Comparison of ENCODE assay signal across 16 mouse cellular contexts in the genomic region with DNA sequence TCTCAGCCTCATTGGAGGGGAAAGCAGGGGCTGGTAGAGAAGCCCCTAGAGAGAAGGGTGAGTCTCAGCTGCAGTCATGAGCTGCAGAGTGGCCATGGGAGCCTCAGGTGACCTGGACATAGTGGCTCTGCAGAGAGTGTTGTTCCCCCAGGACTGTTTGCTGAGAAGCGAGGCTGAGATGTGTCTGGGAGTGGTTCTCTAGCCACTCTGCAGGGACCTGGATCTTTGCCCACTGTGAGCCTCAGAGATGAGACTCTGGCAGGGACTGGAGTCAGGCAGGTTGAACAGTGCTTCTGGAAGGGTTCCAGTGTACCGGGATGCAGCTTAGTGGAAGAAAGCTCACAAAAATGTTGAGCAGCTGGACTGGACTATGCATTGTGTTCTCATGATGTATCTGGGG.
DNase-seq lines count a peak whose midpoint lies in the region; ATAC-seq and TF ChIP-seq lines count a peak whose summit lies in the region.
"Had no signal": no experiment of that assay in that cellular context is flagged by ENCODE, and none has a peak within 500 bp of the region (broad histone marks: within the 10 kb centered on the region; RNA-seq: fewer than 3 reads in every experiment).

No protein-coding gene starts in this region.

- no peaks in the 10 kb centered on the region for H3K36me3 ChIP-seq in hindbrain, embryonic 13.5 days
- H3K36me3 ChIP-seq in hindbrain, embryonic 10.5 days: no peaks in the 10 kb centered on the region
- no peaks in the 10 kb centered on the region for H3K36me3 ChIP-seq in midbrain, postnatal 0 days (ENCODE audit: insufficient read depth, low read length)
- no peaks in the 10 kb centered on the region for H3K36me3 ChIP-seq in midbrain, embryonic 13.5 days
- no peaks in the 10 kb centered on the region for H3K36me3 ChIP-seq in intestine, embryonic 15.5 days
- H3K36me3 ChIP-seq: forebrain, embryonic 15.5 days; midbrain, embryonic 12.5 days had no signal

- no peak overlapping the region for H3K27ac ChIP-seq in hindbrain, embryonic 13.5 days
- H3K27ac ChIP-seq in hindbrain, embryonic 10.5 days: no peak overlapping the region
- H3K27ac ChIP-seq in midbrain, postnatal 0 days (ENCODE audit: low read depth, low read length): no peak overlapping the region
- H3K27ac ChIP-seq in midbrain, embryonic 13.5 days: no peak overlapping the region
- H3K27ac ChIP-seq in intestine, embryonic 15.5 days: 0 out of 2 replicates have a peak overlapping the region, but pooled peaks have one; percentile 23
- H3K27ac ChIP-seq: forebrain, embryonic 15.5 days; midbrain, embryonic 12.5 days had no signal

- 66% methylated on average over 2 of the region's 2 CpGs for WGBS in hindbrain, embryonic 13.5 days
- 86% methylated on average over 2 of the region's 2 CpGs for WGBS in hindbrain, embryonic 10.5 days
- 70% methylated on average over 2 of the region's 2 CpGs for WGBS in midbrain, postnatal 0 days
- WGBS in midbrain, embryonic 13.5 days: 73% methylated on average over 2 of the region's 2 CpGs
- WGBS in intestine, embryonic 15.5 days: 38% methylated on average over 2 of the region's 2 CpGs

- no peak overlapping the region for H3K4me2 ChIP-seq in hindbrain, embryonic 13.5 days
- no peak overlapping the region for H3K4me2 ChIP-seq in midbrain, postnatal 0 days (ENCODE audit: low read depth, low read length, poor library complexity, severe bottlenecking)
- no peak overlapping the region for H3K4me2 ChIP-seq in midbrain, embryonic 13.5 days (replicated peaks)
- no peak overlapping the region for H3K4me2 ChIP-seq in intestine, embryonic 15.5 days (replicated peaks)
- H3K4me2 ChIP-seq: forebrain, embryonic 15.5 days; midbrain, embryonic 12.5 days had no signal

- no peak for TF ChIP-seq CTCF in midbrain, postnatal 0 days (IDR thresholded peaks at IDR 0.05)

- intact Hi-C loops in left cerebral cortex, postnatal 36 days (cut with DNase I): no loop called here

- H3K27me3 ChIP-seq in hindbrain, embryonic 13.5 days: no peaks in the 10 kb centered on the region
- H3K27me3 ChIP-seq in hindbrain, embryonic 10.5 days (ENCODE audit: insufficient read depth, poor library complexity, severe bottlenecking): no peaks in the 10 kb centered on the region
- H3K27me3 ChIP-seq in midbrain, postnatal 0 days (ENCODE audit: insufficient read depth, low read length): no peaks in the 10 kb centered on the region
- no peaks in the 10 kb centered on the region for H3K27me3 ChIP-seq in midbrain, embryonic 13.5 days
- no peaks in the 10 kb centered on the region for H3K27me3 ChIP-seq in intestine, embryonic 15.5 days (replicated peaks)
- H3K27me3 ChIP-seq: forebrain, embryonic 15.5 days; midbrain, embryonic 12.5 days had no signal

- peaks cover 9% of the 10 kb centered on the region for H3K4me1 ChIP-seq in hindbrain, embryonic 13.5 days (replicated peaks)
- no peaks in the 10 kb centered on the region for H3K4me1 ChIP-seq in hindbrain, embryonic 10.5 days (replicated peaks)
- H3K4me1 ChIP-seq in midbrain, postnatal 0 days (ENCODE audit: insufficient read depth, low read length): no peaks in the 10 kb centered on the region
- H3K4me1 ChIP-seq in midbrain, embryonic 13.5 days (replicated peaks): no peaks in the 10 kb centered on the region
- peaks cover 3% of the 10 kb centered on the region; the same call in 1 of the 2 replicates for H3K4me1 ChIP-seq in intestine, embryonic 15.5 days (replicated peaks)
- H3K4me1 ChIP-seq: forebrain, embryonic 15.5 days; midbrain, embryonic 12.5 days had no signal

- ATAC-seq in hindbrain, embryonic 13.5 days (ENCODE audit: low FRiP score): 0 out of 2 replicates have a peak, but pooled peaks have one; percentile 21
- no peak for ATAC-seq in midbrain, postnatal 0 days (ENCODE audit: low FRiP score)
- no peak for ATAC-seq in midbrain, embryonic 13.5 days
- peak; percentile 75 for ATAC-seq in intestine, embryonic 15.5 days
- ATAC-seq: forebrain, embryonic 15.5 days had no signal

- DNase-seq in hindbrain, embryonic 10.5 days (ENCODE audit: low spot score): no peak
- peak; percentile 53 for DNase-seq in midbrain, postnatal 0 days (ENCODE audit: low spot score)
- DNase-seq in cerebellum, adult 11-12 months: peak; percentile 17
- DNase-seq in left cerebral cortex, postnatal 36 days (ENCODE audit: low spot score in 2 of 2): no peak
- no peak for DNase-seq in embryo, embryonic 11 days
- DNase-seq: heart, adult 18-20 months; heart, postnatal 4 days; kidney, postnatal 4 days; lung, adult 2 months; spleen, adult 18-20 months; thymus, postnatal 14 days had no signal

- H3K9me3 ChIP-seq in hindbrain, embryonic 13.5 days: no peaks in the 10 kb centered on the region
- H3K9me3 ChIP-seq in hindbrain, embryonic 10.5 days: no peaks in the 10 kb centered on the region
- H3K9me3 ChIP-seq in midbrain, postnatal 0 days (ENCODE audit: low read length): no peaks in the 10 kb centered on the region
- H3K9me3 ChIP-seq in midbrain, embryonic 13.5 days: no peaks in the 10 kb centered on the region
- H3K9me3 ChIP-seq in intestine, embryonic 15.5 days: no peaks in the 10 kb centered on the region
- H3K9me3 ChIP-seq: forebrain, embryonic 15.5 days; midbrain, embryonic 12.5 days had no signal

- H3K9ac ChIP-seq in hindbrain, embryonic 13.5 days: no peak overlapping the region
- H3K9ac ChIP-seq in midbrain, postnatal 0 days (replicated peaks; ENCODE audit: low read length, poor library complexity, severe bottlenecking): no peak overlapping the region
- no peak overlapping the region for H3K9ac ChIP-seq in midbrain, embryonic 13.5 days (replicated peaks)
- no peak overlapping the region for H3K9ac ChIP-seq in intestine, embryonic 15.5 days
- H3K9ac ChIP-seq: forebrain, embryonic 15.5 days; midbrain, embryonic 12.5 days had no signal

- no peak overlapping the region for H3K4me3 ChIP-seq in hindbrain, embryonic 13.5 days
- no peak overlapping the region for H3K4me3 ChIP-seq in hindbrain, embryonic 10.5 days
- H3K4me3 ChIP-seq in midbrain, postnatal 0 days (ENCODE audit: low read depth, low read length): no peak overlapping the region
- no peak overlapping the region for H3K4me3 ChIP-seq in midbrain, embryonic 13.5 days (replicated peaks)
- H3K4me3 ChIP-seq in intestine, embryonic 15.5 days (replicated peaks): no peak overlapping the region
- H3K4me3 ChIP-seq: forebrain, embryonic 15.5 days; midbrain, embryonic 12.5 days had no signal

Comparison
In these comparisons a context has a peak if more than half of its experiments do, and no peak if none do; other contexts are left out.
1. ATAC-seq: peak in hindbrain, embryonic 13.5 days (single experiment) and intestine, embryonic 15.5 days (single experiment); none in midbrain, postnatal 0 days (single experiment) and midbrain, embryonic 13.5 days (single experiment).
2. DNase-seq: peak in midbrain, postnatal 0 days (single experiment) and cerebellum, adult 11-12 months (single experiment); none in hindbrain, embryonic 10.5 days (single experiment), left cerebral cortex, postnatal 36 days (0 of 2) and embryo, embryonic 11 days (single experiment).